Mouse (Mus musculus): ENCODE data around the gene Plekhd1. TPM values are rescaled to one million over a fixed set of nuclear protein-coding genes. Genes with fewer than 3 reads are reported as not detected.

Gene Plekhd1
- under 1 TPM; 0.60 to 0.97 TPM for polyA plus RNA-seq (2017; shearing (Covaris generic))

GRCm38 (mm10) chr12:80692269-80692972 lies at the start of gene Plekhd1:
Gene Plekhd1 (plus strand): TSS chr12:80692591.

GRCm38 (mm10) chr12:80643693-80644505 lies 48.5 kb upstream of the Plekhd1 start, which contains the start of the genes Slc39a9 and Erh:
Gene Slc39a9 (plus strand): TSS chr12:80643883.
Gene Erh (minus strand): TSS chr12:80644341.

GRCm38 (mm10) chr12:80760396-80760801 lies 68.0 kb downstream of the Plekhd1 start, which contains the start of gene Ccdc177:
Gene Ccdc177 (minus strand): TSS chr12:80760687.

Other genes starting within 250 kb of the Plekhd1 start
- 10 to 100 TPM; 25.7 to 31.3 TPM for gene Exd2, start 229.5 kb upstream of the Plekhd1 start, polyA plus RNA-seq (2017; shearing (Covaris generic))
- under 1 TPM; 0.26 to 0.27 TPM for gene Galnt16, start 174.3 kb upstream of the Plekhd1 start, polyA plus RNA-seq (2017; shearing (Covaris generic))
- gene Slc39a9, start 48.7 kb upstream of the Plekhd1 start, polyA plus RNA-seq (2017; shearing (Covaris generic)) = 10 to 100 TPM; 18.2 to 32.9 TPM
- 10 to 100 TPM; 61.3 to 82.7 TPM for gene Erh, start 48.2 kb upstream of the Plekhd1 start, polyA plus RNA-seq (2017; shearing (Covaris generic))
- under 1 TPM in 1 of 2 experiments, not detected in 1; 0.04 TPM for gene Ccdc177, start 68.1 kb downstream of the Plekhd1 start, polyA plus RNA-seq (2017; shearing (Covaris generic))
- gene Susd6, start 97.9 kb downstream of the Plekhd1 start, polyA plus RNA-seq (2017; shearing (Covaris generic)) = 10 to 100 TPM; 54.9 to 67.1 TPM